Comparison of ENCODE assay signal across 8 mouse cellular contexts in genomic region chr6:31639460-31639859, GRCm38 (mm10).
DNase-seq lines count a peak whose midpoint lies in the region; ATAC-seq and TF ChIP-seq lines count a peak whose summit lies in the region.

No protein-coding gene starts in this region.

- H3K36me3 ChIP-seq in intestine, embryonic 14.5 days (ENCODE audit: control insufficient read depth, insufficient read depth, low read length) = no peaks in the 10 kb centered on the region
- no peaks in the 10 kb centered on the region for H3K36me3 ChIP-seq in midbrain, embryonic 13.5 days

- no peaks in the 10 kb centered on the region for H3K9me3 ChIP-seq in intestine, embryonic 14.5 days (ENCODE audit: control insufficient read depth, low read length)
- H3K9me3 ChIP-seq in midbrain, embryonic 13.5 days = no peaks in the 10 kb centered on the region

- peak; percentile 24 for DNase-seq in ovary, postnatal 10 days (ENCODE audit: low spot score)
- no peak for DNase-seq in ovary, adult 18-20 months (ENCODE audit: low spot score)
- peak; percentile 34 to 68 for DNase-seq in cerebellum, postnatal 25 days
- peak; percentile 76 for DNase-seq in gastrocnemius, adult 2 months
- peak; percentile 83 for DNase-seq in intestine, embryonic 14.5 days (ENCODE audit: low spot score)
- peak; percentile 45 to 47 for DNase-seq in left cerebral cortex, postnatal 36 days (ENCODE audit: low spot score in 2 of 2)
- peak; percentile 31 to 55 for DNase-seq in spleen, postnatal 14 days (ENCODE audit: low spot score in 2 of 2)

- no peak for ATAC-seq in intestine, embryonic 14.5 days (replicated peaks; ENCODE audit: low FRiP score, low TSS enrichment, low read depth)
- peak; percentile 71 for ATAC-seq in midbrain, embryonic 13.5 days

- intact Hi-C loops in gastrocnemius, adult 2 months (cut with DNase I) = loop anchor here (1.0 kb wide), 1 partner anchor 114 kb away; no protein-coding TSS in a partner anchor
- intact Hi-C loops in left cerebral cortex, postnatal 36 days (cut with DNase I) = loop anchor here (1.0 to 5.0 kb wide), 2 partner anchors 62 to 114 kb away; no protein-coding TSS in a partner anchor

- TF ChIP-seq CTCF in gastrocnemius, adult 2 months (IDR thresholded peaks at IDR 0.05) = peak; percentile 79

- no peak overlapping the region for H3K4me3 ChIP-seq in gastrocnemius, adult 2 months
- no peak overlapping the region for H3K4me3 ChIP-seq in intestine, embryonic 14.5 days (ENCODE audit: low read depth, low read length)
- no peak overlapping the region for H3K4me3 ChIP-seq in midbrain, embryonic 13.5 days (replicated peaks)

- H3K9ac ChIP-seq in intestine, embryonic 14.5 days (ENCODE audit: low read length) = no peak overlapping the region
- no peak overlapping the region for H3K9ac ChIP-seq in midbrain, embryonic 13.5 days (replicated peaks)

- H3K4me2 ChIP-seq in intestine, embryonic 14.5 days (ENCODE audit: low read length) = no peak overlapping the region
- H3K4me2 ChIP-seq in midbrain, embryonic 13.5 days (replicated peaks) = no peak overlapping the region

- WGBS in intestine, embryonic 14.5 days = 17% methylated on average over 2 of the region's 2 CpGs
- 16% methylated on average over 2 of the region's 2 CpGs for WGBS in midbrain, embryonic 13.5 days

- H3K4me1 ChIP-seq in intestine, embryonic 14.5 days (replicated peaks; ENCODE audit: control insufficient read depth, insufficient read depth, low read length) = peaks cover 19% of the 10 kb centered on the region; the same call in 1 of the 2 replicates
- H3K4me1 ChIP-seq in midbrain, embryonic 13.5 days (replicated peaks) = 0 out of 2 replicates have a peak, but pooled peaks cover 5% of the 10 kb centered on the region

- no peaks in the 10 kb centered on the region for H3K27me3 ChIP-seq in intestine, embryonic 14.5 days (replicated peaks; ENCODE audit: control insufficient read depth, insufficient read depth, low read length)
- H3K27me3 ChIP-seq in midbrain, embryonic 13.5 days = peaks cover 10% of the 10 kb centered on the region; the same call in 1 of the 2 replicates

- H3K27ac ChIP-seq in gastrocnemius, adult 2 months = peak overlapping the region; percentile 76
- H3K27ac ChIP-seq in intestine, embryonic 14.5 days (ENCODE audit: low read depth) = no peak overlapping the region
- no peak overlapping the region for H3K27ac ChIP-seq in midbrain, embryonic 13.5 days
